Mouse (Mus musculus): Measurements from ENCODE around the gene Cyp2d11.
"Not testable (repeated sequence)": the region's sequence is repeated elsewhere in the genome, so short reads cannot be mapped to it uniquely, and the experiment has no call there.

The Cyp2d11 gene

GRCm38 (mm10) chr15:82393922-82394321 is at the start of gene Cyp2d11:
Cyp2d11 (minus strand) TSS chr15:82394022.
- in situ Hi-C loops (cut with MboI): not testable (repeated sequence)

GRCm38 (mm10) chr15:82437975-82438617 is 44.3 kb upstream of the Cyp2d11 start:
- in situ Hi-C loops (cut with MboI): no loop called here

GRCm38 (mm10) chr15:82435606-82436005 is 41.8 kb upstream of the Cyp2d11 start:
- in situ Hi-C loops (cut with MboI): no loop called here

GRCm38 (mm10) chr15:82435011-82435410 is 41.2 kb upstream of the Cyp2d11 start:
- in situ Hi-C loops (cut with MboI): no loop called here

GRCm38 (mm10) chr15:82434541-82434940 is 40.7 kb upstream of the Cyp2d11 start:
- in situ Hi-C loops (cut with MboI): no loop called here

GRCm38 (mm10) chr15:82433621-82434020 is 39.8 kb upstream of the Cyp2d11 start:
- in situ Hi-C loops (cut with MboI): no loop called here

GRCm38 (mm10) chr15:82433137-82433536 is 39.3 kb upstream of the Cyp2d11 start, which contains the start of gene Cyp2d9:
Cyp2d9 (plus strand) TSS chr15:82433437.
- in situ Hi-C loops (cut with MboI): no loop called here

- in situ Hi-C loops (cut with MboI): no loop called here
These were observed 29.6 kb upstream of the Cyp2d11 start for GRCm38 (mm10) chr15:82423471-82423870.

- in situ Hi-C loops (cut with MboI): no loop called here
These were observed 29.1 kb upstream of the Cyp2d11 start for GRCm38 (mm10) chr15:82422935-82423334.

- in situ Hi-C loops (cut with MboI): no loop called here
These were observed 24.8 kb upstream of the Cyp2d11 start for GRCm38 (mm10) chr15:82418616-82419015.

- in situ Hi-C loops (cut with MboI): no loop called here
These were observed 23.3 kb upstream of the Cyp2d11 start for GRCm38 (mm10) chr15:82416797-82417789.

GRCm38 (mm10) chr15:82407536-82407935 is 13.7 kb upstream of the Cyp2d11 start:
- in situ Hi-C loops (cut with MboI): no loop called here

GRCm38 (mm10) chr15:82406981-82407380 is 13.2 kb upstream of the Cyp2d11 start, which contains the start of gene Cyp2d10:
Cyp2d10 (minus strand) TSS chr15:82407195.
- in situ Hi-C loops (cut with MboI): no loop called here

GRCm38 (mm10) chr15:82404163-82404562 is 10.3 kb upstream of the Cyp2d11 start:
- in situ Hi-C loops (cut with MboI): no loop called here

- in situ Hi-C loops (cut with MboI): no loop called here
These were observed 9.8 kb upstream of the Cyp2d11 start for GRCm38 (mm10) chr15:82403606-82404005.

- in situ Hi-C loops (cut with MboI): no loop called here
These were observed 8.9 kb upstream of the Cyp2d11 start for GRCm38 (mm10) chr15:82402741-82403140.

GRCm38 (mm10) chr15:82402106-82402505 is 8.3 kb upstream of the Cyp2d11 start:
- in situ Hi-C loops (cut with MboI): no loop called here

- in situ Hi-C loops (cut with MboI): no loop called here
These were observed 7.7 kb upstream of the Cyp2d11 start for GRCm38 (mm10) chr15:82401516-82401915.

- in situ Hi-C loops (cut with MboI): not testable (repeated sequence)
These were observed 2.1 kb upstream of the Cyp2d11 start for GRCm38 (mm10) chr15:82395955-82396354.

- in situ Hi-C loops (cut with MboI): not testable (repeated sequence)
These were observed 3.9 kb downstream of the Cyp2d11 start for GRCm38 (mm10) chr15:82389916-82390315.

GRCm38 (mm10) chr15:82385729-82386128 is 8.1 kb downstream of the Cyp2d11 start:
- in situ Hi-C loops (cut with MboI): no loop called here

GRCm38 (mm10) chr15:82382441-82382840 is 11.4 kb downstream of the Cyp2d11 start:
- in situ Hi-C loops (cut with MboI): no loop called here

- in situ Hi-C loops (cut with MboI): no loop called here
These were observed 13.1 kb downstream of the Cyp2d11 start for GRCm38 (mm10) chr15:82380714-82381062.

Data from mature B cell (primary cell).